Mouse (Mus musculus) cortical plate, adult 2 months (tissue): ENCODE data around the gene Gramd1b.

Source experiments
- CTCF ChIP-seq: fragments of 200-500 bp; IDR thresholded peaks from 2 replicates; pipeline ENCODE4 v1.5.1; 2011; ENCODE audit warnings: mild to moderate bottlenecking, control low read depth, low read length; ENCODE audit not compliant: insufficient read depth; ENCODE audit errors: extremely low read depth
- POLR2A ChIP-seq: fragments of 200-500 bp; IDR thresholded peaks from 2 replicates; pipeline ENCODE4 v1.6.1; 2011; ENCODE audit warnings: mild to moderate bottlenecking, low read length, control low read depth; ENCODE audit not compliant: insufficient read depth; ENCODE audit errors: extremely low read depth

- no peak for TF ChIP-seq CTCF
- TF ChIP-seq POLR2A, result no peak
Observed at GRCm38 (mm10) chr9:40400171-40400570, 131.0 kb downstream of the Gramd1b start.
